Mouse (Mus musculus): ENCODE measurements around the gene D5Ertd579e. TPM values are rescaled to one million over a fixed set of nuclear protein-coding genes. Genes with fewer than 3 reads are reported as not detected.

Gene D5Ertd579e
- polyA plus RNA-seq, 1 experiment = 5.3 TPM

DNA sequence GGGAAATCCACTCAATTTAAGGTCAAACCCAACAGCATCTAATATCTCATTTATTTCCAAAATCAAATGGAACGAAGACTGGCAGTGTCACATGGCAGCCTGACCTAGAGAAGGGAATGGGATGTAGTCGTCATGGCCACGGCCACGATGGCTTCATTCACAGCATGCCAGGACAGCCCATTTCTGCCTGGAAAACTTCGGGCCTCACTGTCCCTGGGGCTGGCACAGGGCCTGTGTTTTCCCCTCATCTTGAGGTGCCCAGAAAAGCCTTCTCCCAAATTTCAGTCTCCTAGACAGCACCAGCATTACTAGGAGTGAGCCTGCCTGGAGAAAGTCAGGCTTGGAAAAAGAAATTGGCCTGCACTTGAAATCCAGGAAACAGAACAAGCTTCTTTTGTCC is 9.6 kb upstream of the D5Ertd579e start:
- no peak for TF ChIP-seq GATA1 (IDR thresholded peaks at IDR 0.05; ENCODE audit: low read length)

DNA sequence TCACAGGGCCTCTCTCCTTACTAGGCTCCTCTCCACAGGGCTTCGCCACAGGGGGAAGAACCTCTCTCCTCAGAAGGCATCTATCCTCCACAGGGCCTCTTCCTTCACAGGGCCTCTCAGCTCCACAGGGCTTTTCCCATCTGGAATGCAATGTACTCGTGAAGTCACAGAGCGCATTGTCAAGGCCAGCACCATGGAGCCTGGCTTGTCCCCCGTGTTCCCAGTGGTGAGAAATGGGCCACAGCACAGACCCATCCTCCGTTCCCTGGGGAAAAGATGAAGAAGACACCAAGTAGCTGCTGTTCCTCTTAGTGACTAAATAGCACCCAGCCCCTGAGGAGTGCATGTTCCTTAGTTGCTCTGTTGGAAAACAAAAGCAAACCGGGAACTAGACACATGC is 8.9 kb upstream of the D5Ertd579e start:
- TF ChIP-seq GATA1 (IDR thresholded peaks at IDR 0.05; ENCODE audit: low read length) = no peak

DNA sequence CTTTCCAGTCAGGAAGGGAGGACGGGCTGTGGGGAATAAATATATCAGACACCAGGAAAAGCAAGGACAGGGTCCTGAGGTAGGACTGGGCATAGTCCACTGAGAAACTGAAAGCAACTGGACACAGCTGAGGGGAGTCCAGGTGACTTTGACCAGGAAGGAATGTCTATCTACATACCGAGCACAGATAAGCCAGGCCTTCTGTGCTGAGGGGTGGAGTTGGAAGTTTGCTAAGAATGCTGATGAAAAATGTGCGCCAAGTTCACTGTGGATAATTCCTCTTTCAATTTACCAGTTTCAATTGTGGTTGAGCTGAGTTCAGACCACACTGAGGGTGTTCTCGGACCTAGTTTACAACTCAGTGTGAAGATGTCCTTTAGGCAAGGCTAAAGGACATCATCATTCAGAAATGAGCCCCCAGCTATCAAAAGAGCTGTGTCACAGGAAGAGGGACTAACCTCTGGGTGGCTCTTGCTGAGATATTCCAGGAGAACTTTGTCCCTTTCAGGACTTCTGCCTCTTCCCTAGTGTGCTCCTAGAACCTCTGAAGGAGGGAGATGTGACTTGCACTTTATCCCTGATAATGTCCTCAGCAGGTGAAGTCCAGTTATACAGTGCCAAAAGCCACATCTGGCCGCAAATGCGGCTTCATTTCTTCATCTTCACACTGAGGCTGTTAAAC is 5.3 kb upstream of the D5Ertd579e start:
- no peak for TF ChIP-seq GATA1 (IDR thresholded peaks at IDR 0.05; ENCODE audit: low read length)

DNA sequence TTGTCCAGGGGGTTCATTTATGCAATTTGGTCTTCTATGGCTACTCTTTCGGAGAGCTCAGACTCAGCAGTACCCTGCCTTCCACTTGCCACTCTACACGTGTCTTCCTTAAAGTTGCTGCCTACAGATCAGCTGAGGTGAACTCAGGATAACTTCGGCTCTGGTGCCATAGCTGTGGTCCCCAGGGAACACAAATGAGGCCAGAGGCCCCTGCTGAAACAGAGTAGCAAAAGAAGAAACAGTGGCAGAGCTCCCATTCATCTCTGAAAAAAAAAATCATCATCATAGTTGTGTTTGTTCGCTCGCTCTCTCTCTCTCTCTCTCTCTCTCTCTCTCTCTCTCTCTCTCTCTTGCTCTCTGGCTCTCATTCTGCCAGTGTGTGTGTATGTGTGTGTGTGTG is 2.9 kb upstream of the D5Ertd579e start:
- TF ChIP-seq GATA1 (IDR thresholded peaks at IDR 0.05; ENCODE audit: low read length) = no peak

DNA sequence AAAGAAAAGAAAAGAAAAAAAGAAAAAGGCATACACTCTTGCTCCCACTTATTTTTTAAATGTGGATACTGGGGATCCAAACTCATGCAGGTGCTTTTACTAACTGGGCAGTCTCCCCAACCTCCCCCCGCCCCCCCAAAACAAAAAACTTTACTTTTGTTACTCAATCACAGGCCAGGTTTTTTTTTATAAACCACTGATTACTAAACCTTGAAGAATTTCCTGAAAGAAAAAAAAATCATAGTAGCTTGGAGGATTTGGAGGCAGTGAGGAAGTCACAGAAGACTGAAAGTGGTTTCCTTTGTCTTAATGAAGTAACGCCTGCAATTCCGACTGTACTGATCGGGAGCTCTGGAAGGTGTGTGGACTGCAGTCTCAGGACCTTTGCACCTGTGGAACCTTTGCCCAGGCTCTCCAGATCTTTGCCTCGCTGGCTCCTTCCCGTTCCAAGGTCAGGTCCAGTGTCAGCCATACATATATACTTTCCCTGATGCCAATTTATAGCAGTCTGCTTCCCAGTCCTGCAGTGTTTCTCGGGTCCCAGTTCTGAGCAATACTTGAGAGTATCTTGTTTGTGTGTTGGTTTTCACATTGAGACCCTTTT is 2.3 kb upstream of the D5Ertd579e start:
- no peak for TF ChIP-seq GATA1 (IDR thresholded peaks at IDR 0.05; ENCODE audit: low read length)

DNA sequence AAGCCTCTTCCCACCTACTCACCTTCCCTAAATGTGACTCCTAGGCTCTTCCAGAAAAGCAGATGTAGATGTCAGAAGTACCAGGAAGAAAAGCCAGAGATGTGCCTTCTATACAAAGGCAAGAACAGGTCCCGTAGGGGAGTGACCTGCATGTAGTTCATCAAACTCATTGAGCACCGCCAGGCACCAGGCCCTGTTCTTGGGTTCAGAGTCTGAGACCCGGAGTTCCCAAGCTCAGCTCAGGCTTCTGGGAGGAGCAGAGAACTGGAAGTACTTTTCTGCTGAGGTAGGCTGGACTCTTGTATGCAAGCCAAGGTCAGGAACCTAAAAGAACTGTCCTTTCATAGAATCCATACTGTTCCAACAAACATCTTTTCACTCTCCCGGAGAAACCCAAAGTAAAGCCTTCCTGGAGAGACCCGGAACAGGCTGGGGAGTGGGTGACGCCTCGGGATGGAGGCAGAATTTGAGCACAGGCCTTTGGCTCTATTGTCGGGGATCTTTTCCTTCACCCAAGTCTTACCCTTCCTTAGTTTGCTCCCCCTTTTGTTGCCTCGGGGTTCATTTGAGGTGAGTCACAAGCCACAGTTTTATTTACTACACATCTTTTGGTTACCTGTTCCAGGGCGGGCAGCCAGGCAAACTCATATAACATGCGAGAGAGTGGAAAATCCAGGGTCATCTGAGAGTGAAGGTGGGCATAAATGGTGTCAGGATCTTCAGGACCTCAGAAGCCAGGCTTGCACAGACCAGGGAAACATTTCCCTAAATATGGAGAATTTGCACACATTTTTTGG is 878 bp upstream of the D5Ertd579e start:
- no peak for TF ChIP-seq GATA1 (IDR thresholded peaks at IDR 0.05; ENCODE audit: low read length)

DNA sequence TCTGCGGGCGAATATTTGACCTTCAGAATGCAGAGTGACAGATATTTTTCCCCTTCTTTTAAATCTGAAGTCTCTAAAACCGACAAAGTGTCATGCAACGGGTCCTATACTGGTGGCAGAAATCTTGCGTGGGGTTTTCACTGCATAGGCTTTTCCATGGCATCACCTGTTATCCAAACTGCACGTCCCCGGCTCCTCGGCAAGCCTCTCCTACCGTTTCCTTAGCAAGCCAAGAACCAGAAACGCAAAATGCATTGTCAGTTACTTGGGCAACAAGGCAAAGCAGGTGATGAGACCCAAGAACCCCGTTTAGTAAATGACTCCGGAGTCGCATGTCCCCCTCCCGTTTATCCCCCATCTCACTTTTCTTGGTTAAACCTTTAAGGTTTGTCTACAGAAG is 819 bp downstream of the D5Ertd579e start:
- no peak for TF ChIP-seq GATA1 (IDR thresholded peaks at IDR 0.05; ENCODE audit: low read length)

DNA sequence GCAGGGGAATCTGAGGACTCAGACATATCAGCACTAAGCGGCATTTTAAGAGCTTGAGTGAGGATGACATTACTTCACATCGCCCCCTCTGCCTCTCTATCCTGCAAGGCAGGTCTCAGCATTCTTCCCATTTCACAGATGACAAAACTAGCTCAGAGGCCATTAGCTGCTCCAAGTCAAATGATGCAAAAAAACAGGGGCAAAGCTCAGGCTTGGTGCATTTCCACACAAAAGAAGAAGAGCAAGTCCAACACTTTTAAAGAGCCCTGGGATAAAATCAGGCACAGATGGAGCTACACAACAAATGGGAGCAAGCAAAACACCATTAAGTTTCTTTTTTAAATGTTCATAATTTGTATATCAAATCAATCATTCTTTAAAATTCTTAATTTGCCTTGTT is 2.2 kb downstream of the D5Ertd579e start:
- TF ChIP-seq GATA1 (IDR thresholded peaks at IDR 0.05; ENCODE audit: low read length) = no peak

DNA sequence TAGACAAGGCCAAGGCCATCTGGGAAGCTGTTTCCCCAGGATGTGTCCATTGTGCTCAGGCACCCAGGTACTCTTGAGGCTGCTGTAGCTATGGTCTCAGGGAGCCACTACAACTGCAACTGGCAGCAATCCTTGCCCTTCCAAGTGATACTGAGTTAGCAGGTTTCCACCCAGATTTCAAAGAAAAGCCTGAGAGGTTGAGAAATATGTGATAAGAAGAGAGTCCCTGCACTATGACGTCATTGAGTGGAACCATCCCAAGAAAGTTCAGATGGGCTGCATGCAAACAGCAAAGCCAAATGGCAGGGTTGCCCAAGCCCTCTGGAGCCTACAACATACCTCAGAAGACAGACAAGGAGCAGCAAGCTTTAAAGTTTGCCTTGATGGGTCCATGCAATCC is 4.4 kb downstream of the D5Ertd579e start:
- TF ChIP-seq GATA1 (IDR thresholded peaks at IDR 0.05; ENCODE audit: low read length) = no peak

DNA sequence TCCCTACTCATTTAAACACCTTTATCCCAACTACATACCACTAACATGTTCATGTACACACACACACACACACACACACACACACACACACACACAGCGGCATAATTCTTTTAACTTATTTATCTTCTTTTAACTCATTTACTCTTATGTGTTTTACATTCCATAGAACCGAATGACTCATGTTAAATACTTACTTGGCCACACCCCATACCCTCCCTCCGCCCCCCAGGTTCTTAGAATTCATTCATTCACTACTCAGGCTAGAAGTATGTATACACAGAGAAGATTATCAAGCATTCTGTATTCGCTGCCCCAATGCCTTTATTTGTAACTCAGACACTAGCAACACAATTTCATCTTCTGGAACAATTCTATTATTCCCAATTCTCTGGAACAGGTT is 10.7 kb downstream of the D5Ertd579e start:
- TF ChIP-seq GATA1 (IDR thresholded peaks at IDR 0.05; ENCODE audit: low read length) = no peak

DNA sequence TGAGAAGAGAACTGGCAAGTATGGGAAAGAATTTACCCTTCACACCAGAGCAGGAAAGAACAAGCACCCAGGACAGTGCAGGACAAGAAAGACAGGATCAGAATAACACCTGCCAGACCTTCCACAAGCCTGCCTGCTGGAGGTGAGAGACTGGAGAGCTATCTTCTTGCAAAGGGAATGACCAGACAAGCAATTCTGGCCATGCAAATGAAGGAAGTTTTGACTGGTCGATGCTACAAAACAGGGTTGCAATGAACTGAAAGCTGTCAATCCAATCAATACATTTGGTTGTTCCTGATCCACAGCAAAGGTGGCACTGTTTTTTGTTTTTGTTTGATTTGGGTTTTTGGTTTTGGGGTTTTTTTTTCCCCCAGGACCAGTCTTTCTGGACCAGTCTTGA is 12.2 kb downstream of the D5Ertd579e start:
- TF ChIP-seq GATA1 (IDR thresholded peaks at IDR 0.05; ENCODE audit: low read length) = no peak

DNA sequence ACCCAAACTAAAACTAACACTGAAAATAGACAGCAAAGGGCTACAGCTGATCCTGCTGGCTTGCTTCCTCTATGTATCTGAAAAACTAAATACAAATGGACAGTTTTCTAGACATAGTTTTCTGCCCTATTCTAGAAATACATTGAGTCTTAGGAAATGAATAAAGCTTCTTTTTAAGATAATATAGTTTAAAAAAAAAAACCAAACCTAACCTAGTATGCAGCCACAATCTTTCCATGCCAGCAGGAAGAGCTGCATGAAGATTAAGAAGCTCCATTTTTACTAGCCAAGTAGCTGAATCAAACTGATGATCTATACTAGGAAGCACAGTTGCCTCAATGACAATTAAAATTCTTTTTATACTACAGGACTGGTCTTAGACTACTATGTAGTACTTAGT is 14.6 kb downstream of the D5Ertd579e start:
- no peak for TF ChIP-seq GATA1 (IDR thresholded peaks at IDR 0.05; ENCODE audit: low read length)

DNA sequence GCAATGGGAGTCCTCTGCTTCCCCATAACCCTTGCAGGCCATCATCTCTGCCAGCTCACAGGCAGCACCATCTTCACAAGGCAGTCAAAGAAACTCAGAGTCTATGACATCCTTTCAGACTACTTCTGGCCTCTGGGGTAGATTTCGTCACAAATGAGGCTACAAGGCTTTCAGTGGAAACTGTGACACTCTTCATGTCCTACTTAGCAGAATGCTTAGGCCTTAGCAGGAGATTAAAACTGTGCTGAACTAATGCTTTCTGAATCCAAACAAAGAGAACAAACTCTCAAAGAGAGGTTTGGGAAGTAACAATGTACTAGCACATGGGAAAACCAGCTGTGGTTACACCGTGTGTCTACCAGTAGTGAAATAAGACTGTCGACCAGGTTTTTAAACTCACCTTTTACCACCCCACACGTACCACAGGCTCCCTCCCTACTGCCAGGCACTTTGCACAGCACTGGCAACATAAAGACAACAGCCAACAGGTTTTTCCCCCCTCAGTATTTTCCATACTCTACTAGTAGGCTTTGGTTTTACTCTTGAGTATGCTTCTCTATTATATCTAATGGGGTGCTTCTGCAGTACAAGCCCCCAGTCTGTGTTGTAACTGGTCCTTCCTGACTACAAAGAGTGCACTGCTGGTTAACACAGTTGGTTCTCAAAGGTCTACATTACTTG is 15.8 kb downstream of the D5Ertd579e start:
- TF ChIP-seq GATA1 (IDR thresholded peaks at IDR 0.05; ENCODE audit: low read length) = no peak

DNA sequence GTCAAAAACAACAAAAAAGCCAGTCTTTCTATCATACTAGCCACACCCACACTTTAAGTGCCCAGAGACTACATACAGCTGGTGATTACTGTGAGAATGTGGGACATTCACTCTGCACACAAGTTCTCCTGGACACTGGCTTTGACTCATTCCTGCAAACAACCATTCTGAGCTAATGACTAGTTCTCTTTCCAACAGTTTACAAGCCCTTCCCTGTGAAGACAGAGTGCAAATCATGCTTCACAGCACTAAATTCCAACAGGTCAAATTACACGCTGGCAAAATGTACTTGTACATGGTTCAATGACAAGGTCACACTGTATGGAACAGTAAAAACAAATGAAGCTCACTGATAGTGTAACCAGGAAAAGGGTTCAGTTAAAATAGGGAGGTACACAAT is 17.0 kb downstream of the D5Ertd579e start:
- no peak for TF ChIP-seq GATA1 (IDR thresholded peaks at IDR 0.05; ENCODE audit: low read length)

DNA sequence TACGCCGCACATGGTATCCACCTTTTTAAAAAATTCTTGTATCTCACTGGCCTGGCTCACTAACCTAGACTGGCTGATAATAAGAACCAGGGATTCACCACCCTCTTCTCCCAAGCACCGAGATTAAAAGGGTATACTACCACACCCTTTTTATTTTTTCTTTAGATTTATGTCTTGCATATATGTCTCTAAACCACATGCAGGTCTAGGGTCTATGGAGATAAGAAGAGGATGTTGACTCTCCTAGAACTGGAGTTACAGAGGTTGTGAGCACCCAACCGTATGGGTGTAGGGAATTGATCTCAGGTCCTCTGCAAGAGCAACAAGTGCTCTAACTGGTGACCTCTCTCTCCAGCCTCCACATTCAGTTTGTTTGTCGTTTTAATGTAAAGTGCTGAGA is 17.9 kb downstream of the D5Ertd579e start:
- TF ChIP-seq GATA1 (IDR thresholded peaks at IDR 0.05; ENCODE audit: low read length) = no peak

DNA sequence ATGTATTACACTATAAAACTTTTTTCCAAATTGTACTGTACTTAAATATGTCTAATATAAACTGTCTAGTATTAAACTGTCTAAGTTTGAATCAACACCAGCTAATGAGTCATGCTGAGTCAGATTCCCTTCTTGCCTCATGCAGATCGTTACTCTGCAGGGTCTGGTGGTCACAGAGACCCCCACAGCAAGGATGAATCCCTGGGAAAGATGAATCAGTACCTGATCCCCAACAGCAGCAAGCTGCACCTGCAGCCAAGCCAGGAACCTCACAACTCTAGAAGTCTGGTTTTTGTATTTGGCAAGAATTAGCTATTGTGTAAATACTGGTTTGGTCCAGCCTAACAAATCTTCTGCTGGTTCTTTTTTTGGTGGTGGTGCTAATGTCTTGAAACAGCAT is 20.4 kb downstream of the D5Ertd579e start:
- no peak for TF ChIP-seq GATA1 (IDR thresholded peaks at IDR 0.05; ENCODE audit: low read length)
